32 mouse cellular contexts compared by ENCODE assay signal in genomic region chr10:46185763-46186458, GRCm38 (mm10).
A peak's percentile ranks its signal among the peaks of the same experiment; 100 is the strongest.
DNase-seq lines count a peak whose midpoint lies in the region; ATAC-seq lines count a peak whose summit lies in the region.
"Had no signal": no experiment of that assay in that cellular context is flagged by ENCODE, and none has a peak within 500 bp of the region (broad histone marks: within the 10 kb centered on the region; RNA-seq: fewer than 3 reads in every experiment).

No protein-coding gene starts in this region.

- H3K27me3 ChIP-seq in midbrain, embryonic 15.5 days (replicated peaks) = no peaks in the 10 kb centered on the region
- H3K27me3 ChIP-seq in midbrain, embryonic 13.5 days = no peaks in the 10 kb centered on the region
- H3K27me3 ChIP-seq: embryonic facial prominence, embryonic 13.5 days; kidney, embryonic 15.5 days; limb, embryonic 13.5 days; lung, embryonic 15.5 days; midbrain, embryonic 12.5 days; neural tube, embryonic 12.5 days; Patski had no signal

- no peak overlapping the region for H3K9ac ChIP-seq in midbrain, embryonic 15.5 days
- H3K9ac ChIP-seq in midbrain, embryonic 13.5 days (replicated peaks) = no peak overlapping the region
- H3K9ac ChIP-seq: embryonic facial prominence, embryonic 13.5 days; kidney, embryonic 15.5 days; limb, embryonic 13.5 days; lung, embryonic 15.5 days; midbrain, embryonic 12.5 days; neural tube, embryonic 12.5 days had no signal

- intact Hi-C loops in heart, postnatal 10 days (cut with DNase I) = no loop called here

- DNase-seq in cerebellum, postnatal 14 days = peak; percentile 6 to 46
- DNase-seq in cerebellum, adult 9-10 months = no peak
- DNase-seq in heart, postnatal 10 days = peak; percentile 3 to 5
- no peak for DNase-seq in heart, adult 11 months
- no peak for DNase-seq in kidney, adult 18-20 months
- DNase-seq: adrenal gland, postnatal 10 days; cerebellum, adult 2 months; embryo, embryonic 11 days; gastrocnemius, postnatal 10 days; heart, postnatal 14 days; kidney, adult 11 months; kidney, postnatal 25 days; right cerebral cortex, adult 18-20 months; spleen, adult 18-20 months; thymus, adult 18-20 months; thymus, postnatal 25 days had no signal

- no peaks in the 10 kb centered on the region for H3K9me3 ChIP-seq in midbrain, embryonic 15.5 days
- no peaks in the 10 kb centered on the region for H3K9me3 ChIP-seq in midbrain, embryonic 13.5 days
- H3K9me3 ChIP-seq: embryonic facial prominence, embryonic 13.5 days; G1E; hindbrain, embryonic 10.5 days; kidney, embryonic 15.5 days; limb, embryonic 13.5 days; lung, embryonic 15.5 days; midbrain, embryonic 12.5 days; neural tube, embryonic 12.5 days had no signal

- no peak; the same call in 1 of the 2 replicates for ATAC-seq in midbrain, embryonic 15.5 days (replicated peaks)
- no peak for ATAC-seq in midbrain, embryonic 13.5 days
- ATAC-seq: Patski had no signal

- no peak overlapping the region for H3K4me3 ChIP-seq in midbrain, embryonic 15.5 days
- H3K4me3 ChIP-seq in midbrain, embryonic 13.5 days (replicated peaks) = no peak overlapping the region
- H3K4me3 ChIP-seq: embryonic facial prominence, embryonic 13.5 days; erythroblast, embryonic 14.5 days; hindbrain, embryonic 10.5 days; kidney, embryonic 15.5 days; limb, embryonic 13.5 days; lung, embryonic 15.5 days; midbrain, embryonic 12.5 days; myocyte; neural tube, embryonic 12.5 days had no signal

- no peaks in the 10 kb centered on the region for H3K36me3 ChIP-seq in midbrain, embryonic 15.5 days (replicated peaks)
- H3K36me3 ChIP-seq in midbrain, embryonic 13.5 days = no peaks in the 10 kb centered on the region
- H3K36me3 ChIP-seq: embryonic facial prominence, embryonic 13.5 days; G1E; hindbrain, embryonic 10.5 days; kidney, embryonic 15.5 days; limb, embryonic 13.5 days; lung, embryonic 15.5 days; midbrain, embryonic 12.5 days; neural tube, embryonic 12.5 days had no signal

- 0 out of 2 replicates have a peak overlapping the region, but pooled peaks have one; percentile 8 for H3K27ac ChIP-seq in midbrain, embryonic 15.5 days
- no peak overlapping the region for H3K27ac ChIP-seq in midbrain, embryonic 13.5 days
- H3K27ac ChIP-seq: embryonic facial prominence, embryonic 13.5 days; hindbrain, embryonic 10.5 days; kidney, embryonic 15.5 days; limb, embryonic 13.5 days; lung, embryonic 15.5 days; midbrain, embryonic 12.5 days; neural tube, embryonic 12.5 days; stomach, postnatal 0 days had no signal

- no peak overlapping the region for H3K4me2 ChIP-seq in midbrain, embryonic 15.5 days
- no peak overlapping the region for H3K4me2 ChIP-seq in midbrain, embryonic 13.5 days (replicated peaks)
- H3K4me2 ChIP-seq: embryonic facial prominence, embryonic 13.5 days; heart, embryonic 11.5 days; kidney, embryonic 15.5 days; limb, embryonic 13.5 days; liver, embryonic 11.5 days; lung, embryonic 15.5 days; midbrain, embryonic 12.5 days; neural tube, embryonic 12.5 days had no signal

- H3K4me1 ChIP-seq in midbrain, embryonic 15.5 days = 0 out of 2 replicates have a peak, but pooled peaks cover 3% of the 10 kb centered on the region
- no peaks in the 10 kb centered on the region for H3K4me1 ChIP-seq in midbrain, embryonic 13.5 days (replicated peaks)
- H3K4me1 ChIP-seq: embryonic facial prominence, embryonic 13.5 days; hindbrain, embryonic 10.5 days; kidney, embryonic 15.5 days; limb, embryonic 13.5 days; lung, embryonic 15.5 days; midbrain, embryonic 12.5 days; neural tube, embryonic 12.5 days had no signal

- WGBS in midbrain, embryonic 15.5 days = 68% methylated on average over 4 of the region's 4 CpGs
- 77% methylated on average over 4 of the region's 4 CpGs for WGBS in midbrain, embryonic 13.5 days

Comparison
In these comparisons a context has a peak if more than half of its experiments do, and no peak if none do; other contexts are left out.
1. DNase-seq: peak in cerebellum, postnatal 14 days (2 of 2) and heart, postnatal 10 days (2 of 2); none in cerebellum, adult 9-10 months (single experiment), heart, adult 11 months (single experiment) and kidney, adult 18-20 months (single experiment).